Mouse (Mus musculus) right cerebral cortex, postnatal 10 days (tissue): ENCODE measurements around the gene Arhgap33.

Experiments used
- DNase-seq, 2 experiments: peaks; one replicate each; pipeline ENCODE4 v3.0.0; 2021; ENCODE audit warnings: low spot score in 2 of 2

Gene Arhgap33

DNA sequence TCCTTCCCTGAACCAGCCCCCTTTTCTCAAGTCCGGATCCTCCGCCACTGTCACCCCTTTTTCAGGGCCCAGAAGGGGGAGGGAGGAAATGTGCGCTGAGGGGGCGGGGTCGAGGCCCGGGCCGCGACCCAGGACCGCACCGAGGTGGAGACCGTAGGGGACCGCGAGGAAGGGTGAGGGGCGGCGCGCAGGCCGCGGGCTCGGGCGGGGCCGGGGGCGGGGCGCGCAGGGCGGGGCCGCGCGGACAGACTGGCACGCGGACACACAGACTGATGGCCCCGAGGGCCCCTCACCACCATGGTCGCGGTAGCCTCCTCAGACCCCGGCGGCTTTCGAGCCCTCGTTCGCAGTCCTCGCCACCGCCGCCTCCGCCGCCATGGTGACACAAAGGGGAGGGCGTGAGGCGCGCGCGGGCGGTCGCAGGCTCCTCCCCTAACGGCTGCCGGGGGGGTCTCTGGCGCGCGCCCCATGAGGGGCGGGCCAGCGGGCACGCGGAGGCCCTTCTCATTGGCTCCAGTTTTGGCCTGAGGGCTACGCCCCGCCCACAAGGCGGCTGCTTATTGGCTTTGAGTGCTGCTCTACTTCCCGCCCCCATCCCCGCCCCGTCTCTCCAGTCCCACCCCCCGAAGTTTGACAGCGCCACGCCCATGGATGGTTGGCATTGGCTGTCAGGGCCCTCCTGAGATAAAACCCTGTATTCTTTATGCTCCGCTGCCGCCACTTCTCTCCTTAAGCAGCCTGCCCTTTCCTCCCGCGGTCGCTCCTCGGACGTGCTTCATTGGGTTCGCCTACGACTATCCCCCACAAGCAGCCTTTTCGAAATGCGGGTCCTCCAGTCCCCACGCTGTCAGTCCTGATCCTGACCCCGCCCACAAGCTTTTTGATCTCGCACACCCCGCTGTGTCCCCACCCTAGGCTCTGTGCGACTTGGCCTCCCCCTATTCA lies at the start of gene Arhgap33:
Gene Arhgap33, minus strand, starts transcription at position 428 of the 945 bp plus-strand sequence.
- DNase-seq: peak; percentile 99

DNA sequence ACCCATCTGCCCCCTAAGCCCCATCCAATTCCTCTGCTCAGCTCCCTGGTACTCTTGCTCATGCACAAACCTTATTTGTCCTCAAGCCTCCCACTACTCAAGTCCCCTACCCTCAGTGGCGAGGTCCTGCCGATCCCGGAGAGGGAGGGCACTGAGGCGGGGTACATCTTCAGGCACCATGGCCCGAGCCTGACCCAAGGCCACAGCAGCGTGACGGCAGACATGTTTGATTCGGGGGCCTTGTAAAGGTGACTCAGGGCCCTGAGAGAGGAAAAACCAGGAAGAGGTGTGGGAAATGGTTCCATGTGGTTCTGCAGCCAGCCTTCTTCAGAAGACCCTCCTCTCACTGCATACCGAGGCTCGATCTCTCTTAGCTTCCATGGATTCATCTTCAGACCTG lies 49.5 kb upstream of the Arhgap33 start:
- no peak for DNase-seq

DNA sequence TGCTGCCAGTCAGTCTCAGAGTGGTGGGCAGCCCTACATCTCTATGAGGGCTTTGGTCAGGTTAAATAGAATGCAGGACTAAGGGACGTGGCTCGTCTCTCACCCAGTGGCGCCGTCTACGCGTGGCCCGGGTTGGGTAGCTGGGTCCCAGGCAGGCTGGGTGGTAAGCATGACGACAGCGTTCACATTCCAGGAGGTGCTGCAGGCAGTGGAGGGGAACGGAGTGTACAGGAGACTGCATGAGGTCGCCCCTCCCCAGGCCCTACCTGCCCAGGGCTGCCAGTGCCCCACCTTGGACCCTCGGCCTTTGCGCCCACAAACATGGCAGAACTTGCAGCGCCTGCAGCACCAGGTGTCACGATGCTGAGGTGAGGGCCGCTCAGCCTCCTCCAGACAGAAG lies 46.7 kb upstream of the Arhgap33 start:
- no peak for DNase-seq

- DNase-seq: no peak
Observed at GRCm38 (mm10) chr7:30579950-30580349, 45.1 kb upstream of the Arhgap33 start.

DNA sequence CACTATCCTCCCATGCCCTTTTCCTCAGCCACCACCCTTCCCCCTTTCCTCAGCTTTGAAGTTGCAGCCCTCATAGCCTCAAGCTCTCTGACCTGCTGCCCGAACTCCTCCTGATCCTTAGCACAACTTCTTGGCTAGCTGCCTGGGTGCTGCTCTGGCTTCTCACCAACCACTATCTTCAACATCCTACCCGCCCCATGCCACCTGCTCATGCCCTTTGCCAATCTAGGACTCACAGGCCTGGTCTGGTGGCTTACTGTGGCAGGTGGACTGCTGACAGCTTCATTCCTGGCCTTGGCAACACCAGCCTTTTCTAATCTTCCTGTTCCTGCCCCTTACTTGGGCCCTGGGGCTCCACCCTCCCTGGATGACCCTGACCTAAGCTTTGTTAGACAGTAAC lies 38.1 kb upstream of the Arhgap33 start:
- DNase-seq: no peak

- no peak for DNase-seq
Observed at GRCm38 (mm10) chr7:30572389-30572788, 37.5 kb upstream of the Arhgap33 start.

DNA sequence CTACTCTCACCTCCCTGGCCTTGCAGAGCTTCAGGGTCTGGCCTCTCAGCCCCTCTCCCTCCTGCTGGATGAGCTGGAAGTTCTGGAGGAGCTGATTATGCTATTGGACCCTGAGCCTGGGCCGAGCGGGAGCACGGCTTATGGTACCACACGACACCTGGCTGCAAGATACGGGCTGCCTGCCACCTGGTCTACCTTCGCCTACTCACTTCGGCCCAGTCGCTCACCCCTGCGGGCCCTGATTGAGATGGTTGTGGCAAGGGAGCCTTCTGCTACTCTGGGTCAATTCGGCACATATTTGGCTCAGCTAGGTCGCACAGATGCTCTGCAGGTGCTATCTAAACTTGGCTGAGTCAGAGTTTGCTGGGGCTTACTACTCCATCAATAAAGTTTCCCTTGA lies 32.7 kb upstream of the Arhgap33 start:
- no peak for DNase-seq

- DNase-seq: no peak
Observed at GRCm38 (mm10) chr7:30566033-30566432, 31.2 kb upstream of the Arhgap33 start.

DNA sequence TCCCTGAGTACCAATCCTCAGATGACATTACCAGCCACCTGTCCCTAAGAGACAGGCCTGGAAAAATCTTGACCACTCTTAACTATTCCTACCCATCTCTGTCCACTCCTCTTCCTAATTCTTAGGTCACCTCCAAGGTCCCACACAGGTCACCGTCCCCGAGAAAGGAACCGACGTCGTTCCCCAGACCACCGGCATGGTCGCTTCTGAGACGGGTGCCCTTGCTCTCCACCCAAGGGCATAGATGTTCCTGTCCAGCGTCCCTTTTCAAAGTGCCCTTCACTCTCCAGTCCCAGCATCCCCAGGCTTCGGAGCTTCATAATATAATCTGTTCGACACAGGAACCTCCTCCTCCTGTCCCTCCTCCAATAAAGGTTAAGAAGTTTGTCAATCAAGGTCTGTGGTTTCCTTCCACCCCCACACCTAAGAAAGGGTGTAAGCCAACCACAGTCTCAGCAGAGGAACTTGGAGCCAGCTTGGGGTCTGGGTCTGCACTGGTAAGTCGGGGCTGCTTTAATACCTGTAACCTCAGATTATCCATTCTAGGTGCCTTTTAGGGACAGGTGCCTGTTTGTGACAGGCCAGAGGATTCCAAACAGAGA lies 30.2 kb upstream of the Arhgap33 start, which contains the start of gene Igflr1:
Gene Igflr1, plus strand, starts transcription at position 458 of the 602 bp plus-strand sequence.
- DNase-seq: no peak

- DNase-seq: no peak
Observed at GRCm38 (mm10) chr7:30563906-30564280, 29.0 kb upstream of the Arhgap33 start.

GRCm38 (mm10) chr7:30563117-30563905 lies 28.5 kb upstream of the Arhgap33 start, which contains the start of the genes U2af1l4, Gm49396 and Psenen:
U2af1l4 (plus strand) TSS chr7:30563301.
Gm49396 (plus strand) TSS chr7:30563344.
Psenen (minus strand) TSS chr7:30563627.
- DNase-seq: peak; percentile 98

DNA sequence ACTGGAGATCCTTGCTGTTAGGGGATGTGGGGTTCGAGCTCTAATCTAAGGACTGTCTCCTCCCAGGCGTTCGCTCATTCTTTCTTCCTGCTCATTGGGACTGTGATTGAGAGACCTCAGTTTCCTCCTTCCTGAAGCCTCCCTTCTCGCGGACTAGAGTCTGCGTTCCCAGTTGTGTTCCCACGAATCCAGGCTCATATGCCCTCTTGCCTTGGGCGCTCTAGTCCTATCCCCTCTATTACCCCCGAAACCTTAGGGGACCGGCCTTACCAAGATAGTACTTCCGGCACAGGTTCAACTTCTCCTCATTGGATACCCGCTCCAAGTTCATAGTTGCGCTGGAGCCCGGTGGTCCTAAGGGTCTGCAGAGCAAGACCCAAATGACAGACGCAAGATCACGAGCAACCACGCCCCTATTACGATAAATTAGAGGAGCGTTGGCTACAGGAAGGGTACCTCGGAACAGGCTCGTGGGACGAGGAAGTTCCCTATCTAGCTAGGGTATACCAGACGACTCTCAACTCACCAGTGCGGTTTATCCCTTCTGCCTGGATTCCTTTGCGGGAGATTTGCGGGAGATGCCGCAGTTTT lies 27.8 kb upstream of the Arhgap33 start:
- DNase-seq: no peak

DNA sequence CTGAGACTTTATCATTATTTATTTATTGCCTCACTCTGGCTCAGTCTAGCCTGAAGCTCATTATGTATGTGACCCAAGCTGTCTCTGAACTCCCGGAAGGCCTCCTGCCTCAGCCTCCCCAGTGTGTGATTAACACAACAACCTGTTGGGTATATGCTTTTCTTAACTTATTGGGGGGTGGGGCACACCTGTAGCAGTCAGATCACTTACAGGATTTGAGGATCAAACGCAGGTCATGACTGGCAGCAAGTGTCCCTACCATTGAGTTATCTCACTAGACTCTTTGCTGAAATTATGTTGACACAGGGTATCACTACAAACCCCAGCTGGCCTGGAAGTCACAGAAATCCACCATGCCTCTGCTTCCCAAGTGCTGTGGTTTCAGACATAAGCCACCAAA lies 25.4 kb upstream of the Arhgap33 start:
- no peak for DNase-seq

DNA sequence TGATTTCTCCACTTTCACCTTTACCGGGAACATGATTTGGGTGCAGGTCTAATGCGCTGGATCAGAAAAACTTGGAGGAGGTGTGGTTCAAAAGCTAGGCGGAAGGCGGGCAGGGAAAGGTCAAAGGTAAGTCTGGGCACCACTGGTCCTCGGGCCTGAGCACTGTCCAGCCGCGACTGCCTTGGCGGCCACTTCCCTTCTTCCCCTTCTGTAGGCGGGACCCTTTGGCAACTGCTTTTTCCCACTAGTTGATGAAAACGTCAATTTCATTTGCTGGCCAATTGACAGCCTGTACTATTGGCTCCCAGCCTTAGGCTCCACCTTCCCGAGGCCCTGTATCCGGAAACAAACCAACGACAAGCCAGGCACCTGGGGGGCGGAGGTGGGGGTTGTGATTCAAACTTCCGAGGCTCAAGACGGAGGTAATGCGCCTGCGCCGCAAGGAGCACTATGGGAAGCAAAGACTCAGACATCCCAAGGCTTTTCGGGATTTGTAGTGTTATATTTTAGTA lies 24.6 kb upstream of the Arhgap33 start, which contains the start of gene Lin37:
Gene Lin37, minus strand, starts transcription at position 396 of the 512 bp plus-strand sequence.
- peak; percentile 99 for DNase-seq

DNA sequence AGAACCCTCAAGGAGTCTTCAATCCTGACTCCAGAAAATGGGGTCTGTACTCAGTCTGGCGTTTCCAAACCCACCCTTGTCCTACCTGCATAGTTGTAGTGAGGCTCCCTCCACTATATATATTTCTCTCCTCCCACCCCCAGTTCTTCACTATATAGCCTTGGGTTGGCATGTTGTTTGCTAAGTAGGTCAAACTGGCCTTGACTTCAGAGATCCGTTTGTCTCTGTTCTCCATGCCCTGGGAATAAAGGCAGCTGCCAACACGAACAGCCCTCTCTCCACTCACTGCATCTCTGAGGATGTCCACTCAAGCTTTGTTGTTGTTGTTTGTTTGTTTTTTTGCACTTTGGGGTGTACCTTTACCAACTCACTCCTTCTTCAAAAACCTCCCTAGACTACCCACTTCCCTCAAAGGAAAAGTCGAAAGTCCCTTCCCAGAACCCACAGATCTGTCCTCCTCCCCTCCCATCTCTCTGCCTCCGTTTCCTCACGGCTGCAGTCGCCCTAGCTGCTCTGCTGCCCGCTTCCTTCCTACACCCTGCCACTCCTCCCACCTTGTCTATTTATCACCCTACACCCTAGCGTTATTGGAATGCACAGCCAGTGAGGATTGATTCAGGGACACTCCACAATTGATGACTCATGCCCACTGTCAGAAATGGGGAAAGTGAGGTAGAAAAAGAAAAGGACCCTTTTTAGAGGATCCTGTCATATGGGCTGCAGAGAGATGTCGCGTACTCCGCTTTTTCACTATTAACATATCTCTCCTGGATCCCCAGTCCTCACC lies 24.0 kb upstream of the Arhgap33 start:
- DNase-seq: no peak

- DNase-seq: no peak
Observed at GRCm38 (mm10) chr7:30557901-30558514, 23.1 kb upstream of the Arhgap33 start.

GRCm38 (mm10) chr7:30556894-30557536 lies 22.2 kb upstream of the Arhgap33 start:
- peak in 1 of 2 experiments; percentile 33 for DNase-seq

- no peak for DNase-seq
Observed at GRCm38 (mm10) chr7:30553810-30554584, 19.1 kb upstream of the Arhgap33 start.
